Mouse (Mus musculus) heart, adult 2 months (tissue): ENCODE data around the gene Ubn1. TPM values are rescaled to one million over a fixed set of nuclear protein-coding genes. Genes with fewer than 3 reads are reported as not detected.

Source experiments
- DNase-seq, 2 experiments: peaks; one replicate each; pipeline ENCODE4 v3.0.0; 2021
- H3K27ac ChIP-seq: fragments of 200-600 bp; 2 replicates; pipeline ENCODE4 v1.8.1; 2022
- H3K27me3 ChIP-seq: fragments of 200-500 bp; 2 replicates; pipeline ENCODE4 v1.6.1; 2012; ENCODE audit warnings: mild to moderate bottlenecking, low read length, inconsistent platforms, mixed read lengths; ENCODE audit not compliant: control insufficient read depth, insufficient read depth
- H3K36me3 ChIP-seq: fragments of 200-500 bp; 2 replicates; pipeline ENCODE4 v1.6.1; 2012; ENCODE audit warnings: low read length, inconsistent platforms; ENCODE audit not compliant: control insufficient read depth, insufficient read depth
- H3K4me1 ChIP-seq: fragments of 200-500 bp; 2 replicates; pipeline ENCODE4 v1.6.1; 2011; ENCODE audit warnings: low read length; ENCODE audit not compliant: control insufficient read depth, insufficient read depth
- H3K4me3 ChIP-seq: fragments of 200-600 bp; 2 replicates; pipeline ENCODE4 v1.8.1; 2022
- H3K79me2 ChIP-seq: fragments of 200-500 bp; replicated peaks from 2 replicates; pipeline ENCODE4 v1.6.1; 2012; ENCODE audit warnings: mild to moderate bottlenecking, inconsistent platforms, low read length, moderate library complexity, mixed read lengths; ENCODE audit not compliant: control insufficient read depth, insufficient read depth
- H3K9ac ChIP-seq: fragments of 200-500 bp; 2 replicates; pipeline ENCODE4 v1.6.1; 2012; ENCODE audit warnings: low read depth, mild to moderate bottlenecking, control low read depth, inconsistent platforms, low read length, mixed read lengths
- CTCF ChIP-seq: fragments of 200-600 bp; IDR thresholded peaks from 2 replicates; pipeline ENCODE4 v1.8.1; 2022; ENCODE audit warnings: antibody characterized with exemption, mild to moderate bottlenecking, moderate library complexity
- EP300 ChIP-seq: fragments of 200-500 bp; IDR thresholded peaks from 2 replicates; pipeline ENCODE4 v1.6.1; 2011; ENCODE audit warnings: low read depth, low read length, control low read depth; ENCODE audit not compliant: insufficient read depth
- POLR2A ChIP-seq: fragments of 200-500 bp; IDR thresholded peaks from 2 replicates; pipeline ENCODE4 v1.6.1; 2011; ENCODE audit warnings: mild to moderate bottlenecking, low read depth, low read length, control low read depth; ENCODE audit not compliant: insufficient read depth
- WGBS: fragments of 180-500 bp; shearing (Covaris S2); methylation state at CpG from one replicate; pipeline ENCODE4 v1.1.7; 2018; 5-methylcytosine and 5-hydroxymethylcytosine counted together
- intact Hi-C: fragments of 180-260 bp; cut with DNase I; formaldehyde crosslinking; loops from one replicate; pipeline ENCODE4 v1.15.1; 2025
- polyA plus RNA-seq: library from polyadenylated mRNA; depleted of rRNA; stranded (reverse); fragments of >200 nt; gene quantifications from 2 replicates; pipeline ENCODE4 v1.2.3, GENCODE M21; 2012
- total RNA-seq, 2 experiments: library from RNA; stranded (reverse); gene quantifications; 2 replicates each; pipeline ENCODE4 v1.2.3; 2021

Gene Ubn1
- total and polyA plus RNA-seq, 3 experiments, result 15.8 to 23.1 (median 22.8) TPM

- Histone ChIP-seq H3K4me3 (peak overlapping the region; percentile 77), H3K79me2 (peaks cover 6% of the 10 kb centered on the region), H3K27me3 (no peaks in the 10 kb centered on the region), H3K36me3 (peaks cover 36% of the 10 kb centered on the region), H3K9ac (peak overlapping the region; percentile 91), H3K4me1 (peaks cover 7% of the 10 kb centered on the region), H3K27ac (peak overlapping the region; percentile 98)
- peak; percentile 86 to 89 for DNase-seq
- WGBS, result under 1% methylated on average over 78 of the region's 78 CpGs
- intact Hi-C loops, result loop anchor here (5.0 kb wide), 1 partner anchor 82 kb away; the partner anchor contains the start of gene Ppl
- TF ChIP-seq EP300 (no peak), POLR2A (no peak), CTCF (peak; percentile 39)
These were observed 624 bp downstream of the Ubn1 start for GRCm38 (mm10) chr16:5050251-5051110.

GRCm38 (mm10) chr16:5058114-5058513 lies 8.3 kb downstream of the Ubn1 start:
- no peak for DNase-seq
- no peaks in the 10 kb centered on the region; the same call in 1 of the 2 replicates for H3K4me1 ChIP-seq
- no peaks in the 10 kb centered on the region for H3K27me3 ChIP-seq
- peaks cover 34% of the 10 kb centered on the region for H3K36me3 ChIP-seq
- H3K79me2 ChIP-seq, result peaks cover 10% of the 10 kb centered on the region
- TF ChIP-seq POLR2A, result no peak
- TF ChIP-seq CTCF, result peak; percentile 61
- WGBS, result 87% methylated on average over 1 of the region's 1 CpGs
- H3K4me3 ChIP-seq, result no peak overlapping the region
- no peak overlapping the region for H3K9ac ChIP-seq
- H3K27ac ChIP-seq, result no peak overlapping the region
- intact Hi-C loops, result loop anchor here (5.0 kb wide), 1 partner anchor 89 kb away; the partner anchor contains the start of gene Sec14l5

- no peak for DNase-seq
- H3K4me1 ChIP-seq, result no peaks in the 10 kb centered on the region
- H3K27ac ChIP-seq, result no peak overlapping the region
- H3K4me3 ChIP-seq, result no peak overlapping the region
- intact Hi-C loops, result no loop called here
- no peak for TF ChIP-seq POLR2A
- no peak for TF ChIP-seq CTCF
- TF ChIP-seq EP300, result no peak
- peaks cover 11% of the 10 kb centered on the region for H3K36me3 ChIP-seq
- no peaks in the 10 kb centered on the region; the same call in 1 of the 2 replicates for H3K79me2 ChIP-seq
- no peak overlapping the region for H3K9ac ChIP-seq
- H3K27me3 ChIP-seq, result no peaks in the 10 kb centered on the region
- WGBS, result 79% methylated on average over 4 of the region's 4 CpGs
These were observed 13.6 kb downstream of the Ubn1 start for GRCm38 (mm10) chr16:5063472-5063871.

GRCm38 (mm10) chr16:5070321-5070720 lies 20.5 kb downstream of the Ubn1 start:
- Histone ChIP-seq H3K4me1 (no peaks in the 10 kb centered on the region; the same call in 1 of the 2 replicates), H3K36me3 (peaks cover 11% of the 10 kb centered on the region), H3K79me2 (no peaks in the 10 kb centered on the region), H3K4me3 (no peak overlapping the region), H3K27ac (no peak overlapping the region), H3K9ac (no peak overlapping the region), H3K27me3 (no peaks in the 10 kb centered on the region)
- intact Hi-C loops, result no loop called here
- TF ChIP-seq EP300, result no peak
- no peak for TF ChIP-seq CTCF
- TF ChIP-seq POLR2A, result no peak
- WGBS, result 42% methylated on average over 3 of the region's 3 CpGs
- DNase-seq, result peak; percentile 41 to 50

GRCm38 (mm10) chr16:5071974-5072373 lies 22.1 kb downstream of the Ubn1 start:
- Histone ChIP-seq H3K27me3 (no peaks in the 10 kb centered on the region), H3K36me3 (peaks cover 11% of the 10 kb centered on the region), H3K4me1 (no peaks in the 10 kb centered on the region; the same call in 1 of the 2 replicates), H3K27ac (no peak overlapping the region), H3K9ac (no peak overlapping the region), H3K79me2 (no peaks in the 10 kb centered on the region; the same call in 1 of the 2 replicates), H3K4me3 (no peak overlapping the region)
- intact Hi-C loops, result no loop called here
- DNase-seq, result no peak
- 93% methylated on average over 7 of the region's 7 CpGs for WGBS
- no peak for TF ChIP-seq POLR2A
- TF ChIP-seq EP300, result no peak
- no peak for TF ChIP-seq CTCF

- intact Hi-C loops, result no loop called here
- peaks cover 18% of the 10 kb centered on the region for H3K36me3 ChIP-seq
- 84% methylated on average over 5 of the region's 5 CpGs for WGBS
- no peaks in the 10 kb centered on the region for H3K27me3 ChIP-seq
- no peak overlapping the region for H3K9ac ChIP-seq
- H3K79me2 ChIP-seq, result no peaks in the 10 kb centered on the region; the same call in 1 of the 2 replicates
- no peak overlapping the region for H3K4me3 ChIP-seq
- no peak overlapping the region for H3K27ac ChIP-seq
- TF ChIP-seq CTCF (no peak), POLR2A (no peak), EP300 (no peak)
- H3K4me1 ChIP-seq, result no peaks in the 10 kb centered on the region; the same call in 1 of the 2 replicates
- no peak for DNase-seq
These were observed 24.5 kb downstream of the Ubn1 start for GRCm38 (mm10) chr16:5074341-5074740.
